Mouse (Mus musculus) limb, embryonic 13.5 days (tissue): Measurements from ENCODE around the gene S1pr3. TPM values are rescaled to one million over a fixed set of nuclear protein-coding genes. Genes with fewer than 3 reads are reported as not detected.

ENCODE experiments used
- ATAC-seq: fragments of 200-750 bp; cut with Nextera tagmentation; 2 replicates; pipeline ENCODE4 v1.8.0; 2017; ENCODE audit warnings: low read depth, moderate number of reproducible peaks, moderate TSS enrichment; ENCODE audit not compliant: low FRiP score
- H3K27ac ChIP-seq: fragments of 300-500 bp; sonication (generic); 2 replicates; pipeline ENCODE4 v1.5.1; 2015; ENCODE audit warnings: inconsistent platforms, mild to moderate bottlenecking, moderate library complexity
- H3K27me3 ChIP-seq: fragments of 300-500 bp; sonication (generic); 2 replicates; pipeline ENCODE4 v1.6.1; 2015; ENCODE audit warnings: mild to moderate bottlenecking, inconsistent platforms
- H3K36me3 ChIP-seq: fragments of 300-500 bp; sonication (generic); 2 replicates; pipeline ENCODE4 v1.6.1; 2015; ENCODE audit warnings: inconsistent platforms, mild to moderate bottlenecking, moderate library complexity
- H3K4me1 ChIP-seq: fragments of 300-500 bp; sonication (generic); 2 replicates; pipeline ENCODE4 v1.6.1; 2015; ENCODE audit warnings: inconsistent platforms
- H3K4me2 ChIP-seq: fragments of 300-500 bp; sonication (generic); replicated peaks from 2 replicates; pipeline ENCODE4 v1.6.1; 2015; ENCODE audit warnings: inconsistent platforms, mild to moderate bottlenecking, moderate library complexity
- H3K4me3 ChIP-seq: fragments of 300-500 bp; sonication (generic); 2 replicates; pipeline ENCODE4 v1.5.1; 2015; ENCODE audit warnings: moderate library complexity, mild to moderate bottlenecking, inconsistent platforms
- H3K9ac ChIP-seq: fragments of 300-500 bp; sonication (generic); 2 replicates; pipeline ENCODE4 v1.6.1; 2015; ENCODE audit warnings: mild to moderate bottlenecking, inconsistent platforms
- H3K9me3 ChIP-seq: fragments of 300-500 bp; sonication (generic); 2 replicates; pipeline ENCODE4 v1.6.1; 2016; ENCODE audit warnings: inconsistent platforms
- WGBS: fragments of 180-500 bp; shearing (Covaris S2); methylation state at CpG from one replicate; pipeline ENCODE4 v1.1.7; 2015; 5-methylcytosine and 5-hydroxymethylcytosine counted together
- polyA plus RNA-seq: library from polyadenylated mRNA; unstranded; fragments of >200 nt; fragmentation: Nextera tagmentation; extraction: Ambion mirVana; gene quantifications from 2 replicates; pipeline ENCODE4 v1.2.1, GENCODE M21; 2015

Gene S1pr3
- 145 and 161 TPM in 2 replicates for polyA plus RNA-seq

DNA sequence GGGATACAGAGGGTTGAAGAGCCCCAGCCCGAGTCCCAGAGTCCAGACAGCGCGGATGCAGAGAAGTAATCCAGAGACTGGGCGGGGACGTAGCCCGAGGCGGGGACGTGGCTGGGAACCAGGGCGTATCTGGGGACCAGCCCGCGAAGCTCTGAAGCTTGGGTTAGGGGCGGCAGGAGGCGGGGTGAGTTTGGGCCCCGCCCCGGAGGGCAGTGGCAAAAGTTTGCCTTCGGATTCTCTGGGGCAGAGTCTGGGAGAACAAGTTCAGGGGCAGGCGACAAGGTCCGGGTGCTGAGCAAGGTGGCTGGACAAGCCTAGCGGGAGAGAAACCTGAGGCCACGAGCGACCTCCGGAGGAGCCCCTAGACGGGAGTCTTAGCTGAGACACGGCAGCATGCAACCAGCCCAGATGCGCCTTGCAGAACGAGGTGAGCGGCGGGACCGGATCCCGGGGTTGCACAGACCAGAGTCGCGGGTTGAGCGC, at the start of gene S1pr3:
S1pr3 (plus strand) TSS at position 121 of the 483 bp plus-strand sequence.
- Histone ChIP-seq H3K4me1 (peaks cover 56% of the 10 kb centered on the region), H3K36me3 (peaks cover 8% of the 10 kb centered on the region; the same call in 1 of the 2 replicates), H3K4me3 (peak within 1 kb of the TSS; percentile 66), H3K9me3 (no peaks in the 10 kb centered on the region), H3K27ac (peak within 1 kb of the TSS; percentile 86), H3K9ac (peak within 1 kb of the TSS; percentile 91), H3K27me3 (no peaks in the 10 kb centered on the region), H3K4me2 (peak within 1 kb of the TSS; percentile 87)
- WGBS = under 1% methylated on average over 33 of the region's 33 CpGs
- ATAC-seq = peak; percentile 84

DNA sequence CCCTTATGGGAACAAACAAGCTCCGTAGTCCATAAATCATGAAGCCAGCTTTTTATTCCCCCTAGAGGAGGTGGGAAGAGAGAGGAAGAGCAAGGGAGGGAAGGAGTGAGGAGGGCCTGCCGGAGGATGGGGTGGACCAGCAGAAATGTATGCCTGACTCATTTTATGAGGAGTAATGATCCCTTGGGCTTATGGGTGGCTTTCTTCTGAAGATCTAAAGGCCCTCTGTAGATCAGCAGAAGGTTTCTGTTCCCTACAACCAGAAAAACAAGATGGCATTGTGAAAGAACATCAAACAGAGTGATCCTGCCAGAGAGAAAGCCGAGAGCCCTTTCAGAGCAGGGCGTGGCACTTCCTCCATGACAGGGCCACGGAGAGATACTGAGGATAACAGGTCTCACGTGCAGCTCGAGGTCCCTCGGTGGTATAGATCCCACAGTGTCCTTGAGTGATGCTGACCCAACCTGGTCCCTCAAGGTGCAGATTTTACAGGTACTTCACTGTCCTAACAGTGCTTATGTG, 47.9 kb upstream of the S1pr3 start:
- no peak for ATAC-seq
- peaks cover 11% of the 10 kb centered on the region for H3K4me1 ChIP-seq
- WGBS = 70% methylated on average over 8 of the region's 8 CpGs
- no peak overlapping the region for H3K27ac ChIP-seq
- H3K27me3 ChIP-seq = no peaks in the 10 kb centered on the region
- no peaks in the 10 kb centered on the region for H3K9me3 ChIP-seq
- H3K36me3 ChIP-seq = no peaks in the 10 kb centered on the region
- H3K4me2 ChIP-seq = no peak overlapping the region
- no peak overlapping the region for H3K4me3 ChIP-seq
- no peak overlapping the region for H3K9ac ChIP-seq

DNA sequence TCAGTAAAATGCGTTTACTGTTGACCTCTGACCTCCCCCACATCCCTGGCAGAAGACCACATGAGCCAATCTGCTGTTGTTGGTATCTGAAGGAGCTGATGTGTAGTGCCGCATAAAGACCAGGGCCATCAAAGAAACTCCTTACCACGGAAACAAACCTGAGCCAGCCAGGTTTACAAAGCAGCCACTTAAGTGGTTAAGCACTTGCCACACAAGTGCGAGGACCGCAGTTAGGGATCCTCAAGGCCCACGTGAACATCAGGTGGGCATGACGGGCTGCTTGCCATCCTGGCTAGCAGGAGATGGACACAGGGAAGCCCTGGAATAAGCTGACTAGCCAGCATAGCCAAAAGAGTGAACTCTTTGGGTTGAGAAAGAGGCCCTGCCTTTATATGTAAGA, 45.0 kb upstream of the S1pr3 start:
- Histone ChIP-seq H3K9me3 (no peaks in the 10 kb centered on the region), H3K4me1 (peaks cover 5% of the 10 kb centered on the region; the same call in 1 of the 2 replicates), H3K4me2 (no peak overlapping the region), H3K27ac (no peak overlapping the region), H3K9ac (no peak overlapping the region), H3K27me3 (no peaks in the 10 kb centered on the region), H3K36me3 (no peaks in the 10 kb centered on the region), H3K4me3 (no peak overlapping the region)
- 76% methylated on average over 7 of the region's 7 CpGs for WGBS
- ATAC-seq = no peak

DNA sequence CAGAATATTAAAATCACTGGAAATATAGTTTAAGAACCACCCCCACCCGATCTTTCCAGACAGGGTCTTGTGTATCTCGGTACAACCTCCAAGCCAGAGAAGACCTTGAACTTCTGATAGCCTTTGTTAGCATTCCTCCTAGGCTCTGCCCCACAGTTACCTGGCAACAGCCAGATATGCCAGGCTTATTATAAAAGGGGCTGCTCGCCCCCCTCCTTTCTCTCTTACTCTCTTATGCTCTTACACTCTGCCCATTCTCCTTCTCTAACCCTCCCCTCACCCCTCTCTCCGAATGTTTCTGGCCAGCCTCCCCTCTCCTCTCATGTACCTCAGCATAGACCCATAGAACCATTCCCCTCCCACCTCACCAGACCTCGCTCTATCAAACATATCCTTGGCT, 44.5 kb upstream of the S1pr3 start:
- no peaks in the 10 kb centered on the region for H3K36me3 ChIP-seq
- peaks cover 5% of the 10 kb centered on the region; the same call in 1 of the 2 replicates for H3K4me1 ChIP-seq
- H3K4me2 ChIP-seq = no peak overlapping the region
- no peak for ATAC-seq
- H3K27ac ChIP-seq = no peak overlapping the region
- WGBS = 81% methylated on average over 5 of the region's 5 CpGs
- H3K27me3 ChIP-seq = no peaks in the 10 kb centered on the region
- no peak overlapping the region for H3K4me3 ChIP-seq
- H3K9ac ChIP-seq = no peak overlapping the region
- no peaks in the 10 kb centered on the region; the same call in 1 of the 2 replicates for H3K9me3 ChIP-seq

DNA sequence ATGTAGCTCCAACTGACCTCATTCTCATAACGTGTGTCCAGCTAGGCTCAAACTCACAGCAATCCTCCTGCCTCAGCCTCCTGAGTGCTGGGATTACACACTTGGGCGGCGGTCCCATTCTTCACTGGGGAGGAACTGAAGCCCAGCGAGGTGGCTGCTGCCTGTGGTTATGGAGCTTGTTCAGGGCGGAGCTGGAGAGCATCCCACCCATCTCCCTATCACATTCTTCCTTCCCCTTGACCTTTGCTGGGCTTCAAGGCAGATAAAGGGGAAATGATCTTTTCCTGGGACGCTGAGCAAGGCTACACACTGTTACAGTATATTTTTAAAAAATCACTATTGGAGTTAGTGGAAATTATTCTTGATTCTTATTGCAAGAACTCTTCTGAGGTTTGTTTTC, 43.2 kb upstream of the S1pr3 start:
- peaks cover 5% of the 10 kb centered on the region; the same call in 1 of the 2 replicates for H3K4me1 ChIP-seq
- no peak overlapping the region for H3K9ac ChIP-seq
- H3K4me2 ChIP-seq = no peak overlapping the region
- WGBS = 85% methylated on average over 6 of the region's 6 CpGs
- no peaks in the 10 kb centered on the region; the same call in 1 of the 2 replicates for H3K9me3 ChIP-seq
- H3K36me3 ChIP-seq = no peaks in the 10 kb centered on the region
- ATAC-seq = no peak
- no peak overlapping the region for H3K27ac ChIP-seq
- H3K4me3 ChIP-seq = no peak overlapping the region
- no peaks in the 10 kb centered on the region for H3K27me3 ChIP-seq

DNA sequence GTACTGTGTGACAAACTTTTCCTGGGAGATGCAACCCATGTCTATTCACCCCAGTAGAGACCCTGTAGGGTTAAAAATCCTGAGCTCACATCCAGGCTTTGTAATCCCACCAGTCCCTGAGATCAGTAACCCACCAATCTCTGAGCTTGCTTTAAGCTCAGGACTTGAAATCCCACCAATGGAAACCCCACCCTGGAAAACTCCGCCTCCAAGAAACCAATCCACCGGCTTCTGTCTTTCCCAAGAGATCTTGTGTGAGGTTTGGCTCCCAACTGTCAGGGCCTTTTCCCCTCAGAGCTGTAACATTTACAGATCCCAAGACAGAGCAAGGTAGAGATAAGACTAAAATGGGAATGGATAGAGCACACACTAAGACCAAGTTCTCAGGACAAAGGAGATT, 40.1 kb upstream of the S1pr3 start:
- no peaks in the 10 kb centered on the region; the same call in 1 of the 2 replicates for H3K9me3 ChIP-seq
- no peak overlapping the region for H3K27ac ChIP-seq
- no peak overlapping the region for H3K9ac ChIP-seq
- no peak overlapping the region for H3K4me2 ChIP-seq
- no peaks in the 10 kb centered on the region for H3K27me3 ChIP-seq
- no peak for ATAC-seq
- H3K4me1 ChIP-seq = no peaks in the 10 kb centered on the region
- H3K36me3 ChIP-seq = no peaks in the 10 kb centered on the region
- H3K4me3 ChIP-seq = no peak overlapping the region
- 67% methylated on average over 2 of the region's 2 CpGs for WGBS

DNA sequence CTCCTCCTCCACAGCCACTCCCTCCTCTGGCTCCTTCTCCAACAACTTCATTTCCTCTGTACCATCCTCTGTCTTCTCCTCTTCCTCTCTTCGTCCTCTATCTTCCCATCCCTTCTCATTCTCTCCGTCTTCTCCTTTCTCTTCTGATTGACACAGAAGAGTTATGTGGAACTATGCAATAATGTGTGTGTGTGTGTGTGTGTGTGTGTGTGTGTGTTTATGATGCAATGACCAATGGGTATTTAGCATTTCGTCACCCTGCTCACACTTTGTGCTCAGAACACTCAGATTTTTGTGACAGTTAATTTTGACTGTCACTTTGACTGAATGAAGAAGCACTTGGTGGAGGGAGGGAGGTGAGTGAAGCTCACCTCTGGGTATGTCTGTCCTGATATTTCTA, 39.1 kb upstream of the S1pr3 start:
- H3K27me3 ChIP-seq = no peaks in the 10 kb centered on the region
- no peak overlapping the region for H3K4me3 ChIP-seq
- H3K4me1 ChIP-seq = peaks cover 7% of the 10 kb centered on the region
- H3K36me3 ChIP-seq = no peaks in the 10 kb centered on the region
- no peak overlapping the region for H3K9ac ChIP-seq
- WGBS = 82% methylated on average over 3 of the region's 3 CpGs
- H3K27ac ChIP-seq = no peak overlapping the region
- no peaks in the 10 kb centered on the region; the same call in 1 of the 2 replicates for H3K9me3 ChIP-seq
- no peak overlapping the region for H3K4me2 ChIP-seq
- ATAC-seq = no peak

DNA sequence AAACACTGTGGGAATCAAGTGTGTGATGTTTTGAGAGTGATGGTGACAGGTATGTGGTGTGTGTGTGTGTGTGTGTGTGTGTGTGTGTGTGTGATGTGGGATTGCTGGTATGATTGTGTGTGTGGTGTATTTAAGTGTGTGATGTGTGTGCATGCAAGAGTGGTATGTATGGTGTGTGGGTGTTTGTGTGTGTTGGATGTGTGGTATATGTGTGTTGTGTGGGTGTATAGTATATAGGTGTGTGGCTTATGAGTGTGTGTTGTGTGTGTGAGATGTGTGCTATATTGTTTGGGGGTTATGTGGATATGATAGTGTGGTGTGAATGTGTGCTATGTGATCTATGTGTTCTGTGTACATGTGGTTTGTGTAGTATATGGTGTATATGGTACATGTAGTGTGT, 35.4 kb upstream of the S1pr3 start:
- ATAC-seq = no peak
- Histone ChIP-seq H3K4me1 (peaks cover 14% of the 10 kb centered on the region), H3K4me3 (no peak overlapping the region), H3K9me3 (no peaks in the 10 kb centered on the region; the same call in 1 of the 2 replicates), H3K27ac (no peak overlapping the region), H3K36me3 (no peaks in the 10 kb centered on the region), H3K27me3 (no peaks in the 10 kb centered on the region), H3K4me2 (no peak overlapping the region), H3K9ac (no peak overlapping the region)

DNA sequence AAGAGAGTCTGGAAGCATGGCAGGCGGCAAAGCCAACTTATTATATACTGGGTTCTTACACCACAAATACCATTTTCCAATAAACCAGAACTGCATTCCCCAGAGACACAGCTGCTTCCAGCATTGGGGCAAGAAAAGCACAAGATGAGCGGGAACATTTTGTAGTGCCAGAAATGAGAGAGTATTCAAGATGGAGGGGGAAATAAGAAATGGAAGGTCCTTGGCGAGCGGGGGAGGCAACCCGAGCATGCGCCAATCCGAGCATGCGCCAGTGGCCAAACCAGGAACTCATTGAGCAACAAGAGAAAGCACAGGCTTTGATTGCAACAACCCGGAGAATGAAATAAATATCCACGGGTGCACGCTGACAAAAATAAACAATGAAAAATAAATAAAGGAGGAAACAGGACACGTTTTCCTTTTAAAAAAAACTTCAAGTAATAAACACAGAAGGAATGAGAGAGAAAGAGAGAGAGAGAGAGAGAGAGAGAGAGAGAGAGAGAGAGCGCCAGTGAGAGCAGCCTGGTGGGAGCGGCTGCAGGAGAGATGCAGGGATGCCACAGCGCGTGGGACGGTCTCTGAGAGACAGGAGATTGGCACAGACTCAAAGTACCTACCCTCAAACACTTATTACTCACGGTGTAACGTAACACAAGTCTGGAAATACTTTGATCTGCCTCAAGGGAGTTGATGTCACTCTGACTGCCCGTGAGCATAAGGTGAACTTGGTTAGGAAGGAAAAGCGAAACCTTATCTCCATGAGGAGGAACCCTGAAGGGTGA, 34.2 kb upstream of the S1pr3 start:
- H3K9ac ChIP-seq = no peak overlapping the region
- H3K27ac ChIP-seq = no peak overlapping the region
- H3K27me3 ChIP-seq = no peaks in the 10 kb centered on the region
- H3K4me1 ChIP-seq = peaks cover 25% of the 10 kb centered on the region
- H3K4me2 ChIP-seq = no peak overlapping the region
- no peaks in the 10 kb centered on the region for H3K36me3 ChIP-seq
- no peak for ATAC-seq
- H3K9me3 ChIP-seq = no peaks in the 10 kb centered on the region
- WGBS = 74% methylated on average over 21 of the region's 21 CpGs
- H3K4me3 ChIP-seq = no peak overlapping the region

DNA sequence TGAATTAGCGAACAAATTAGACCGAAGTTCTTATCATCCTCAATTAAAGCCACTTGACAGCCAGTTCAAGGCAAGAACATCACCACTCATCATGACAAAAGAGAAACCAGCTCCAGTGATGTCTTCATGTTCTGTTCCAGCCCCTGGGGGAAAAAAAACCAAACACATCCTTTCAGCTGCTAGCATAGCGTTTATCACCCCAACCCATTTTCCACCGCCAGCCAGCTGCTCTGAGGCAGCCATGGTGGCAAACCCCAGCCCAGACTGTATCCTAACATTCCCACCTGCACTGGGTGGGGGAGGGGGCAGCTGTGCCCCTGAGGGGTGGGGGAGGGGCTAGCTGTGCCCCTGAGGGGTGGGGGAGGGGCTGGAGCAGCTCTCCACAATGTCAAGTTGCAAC, 30.3 kb upstream of the S1pr3 start:
- Histone ChIP-seq H3K4me2 (peak overlapping the region; percentile 39; the same call in 1 of the 2 replicates), H3K27me3 (no peaks in the 10 kb centered on the region), H3K9ac (no peak overlapping the region), H3K9me3 (peaks cover 6% of the 10 kb centered on the region; the same call in 1 of the 2 replicates), H3K4me3 (no peak overlapping the region), H3K36me3 (no peaks in the 10 kb centered on the region), H3K27ac (no peak overlapping the region), H3K4me1 (peaks cover 35% of the 10 kb centered on the region)
- 18% methylated on average over 4 of the region's 4 CpGs for WGBS
- no peak for ATAC-seq

DNA sequence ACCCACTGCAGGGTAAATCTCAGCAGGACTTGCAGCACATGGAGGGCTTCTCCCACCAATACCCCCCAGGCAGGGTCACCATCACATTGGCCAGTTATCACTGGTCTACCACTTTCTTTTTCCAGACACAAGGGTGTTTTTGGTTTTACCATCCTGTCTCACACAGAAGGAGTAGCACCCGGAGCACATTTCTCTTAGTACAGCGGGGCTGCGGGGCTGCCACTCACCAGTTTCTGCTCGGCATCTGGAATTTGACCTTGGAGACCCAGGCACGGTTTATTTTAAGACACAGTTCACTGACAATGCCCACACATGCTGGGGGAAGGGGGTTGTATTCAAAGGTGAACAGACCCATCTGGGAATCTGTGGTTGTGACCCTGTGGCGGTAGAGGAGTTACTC, 28.8 kb upstream of the S1pr3 start:
- no peak overlapping the region for H3K4me2 ChIP-seq
- 0 out of 2 replicates have a peak overlapping the region, but pooled peaks have one; percentile 45 for H3K9ac ChIP-seq
- ATAC-seq = no peak; the same call in 1 of the 2 replicates
- no peaks in the 10 kb centered on the region for H3K36me3 ChIP-seq
- H3K27ac ChIP-seq = peak overlapping the region; percentile 76
- no peak overlapping the region for H3K4me3 ChIP-seq
- no peaks in the 10 kb centered on the region for H3K27me3 ChIP-seq
- H3K4me1 ChIP-seq = peaks cover 26% of the 10 kb centered on the region
- WGBS = 12% methylated on average over 6 of the region's 6 CpGs
- H3K9me3 ChIP-seq = peaks cover 6% of the 10 kb centered on the region; the same call in 1 of the 2 replicates

DNA sequence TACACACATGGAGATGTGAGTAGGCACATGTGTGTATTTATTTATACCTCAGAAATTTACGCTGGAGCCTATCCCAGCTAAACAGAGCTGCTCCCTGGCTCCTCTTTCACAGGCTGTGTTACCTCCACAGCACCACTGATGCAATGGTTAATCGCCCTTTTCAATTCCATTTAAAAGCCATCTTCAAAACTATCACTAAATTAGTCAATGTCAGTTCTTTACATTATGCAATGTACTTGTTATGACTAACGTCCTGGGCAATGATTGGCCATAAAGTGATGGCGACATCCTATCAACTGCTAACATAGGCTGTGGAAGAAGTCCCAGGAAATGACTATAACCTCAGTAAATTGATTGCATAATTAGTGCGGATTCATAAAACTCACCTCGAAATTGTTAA, 26.9 kb upstream of the S1pr3 start:
- WGBS = 75% methylated on average over 6 of the region's 6 CpGs
- H3K4me2 ChIP-seq = no peak overlapping the region
- H3K36me3 ChIP-seq = no peaks in the 10 kb centered on the region
- no peak overlapping the region for H3K4me3 ChIP-seq
- H3K4me1 ChIP-seq = peaks cover 29% of the 10 kb centered on the region
- no peaks in the 10 kb centered on the region for H3K27me3 ChIP-seq
- peaks cover 6% of the 10 kb centered on the region; the same call in 1 of the 2 replicates for H3K9me3 ChIP-seq
- H3K27ac ChIP-seq = no peak overlapping the region
- H3K9ac ChIP-seq = no peak overlapping the region
- ATAC-seq = no peak
